Mouse (Mus musculus) megakaryocyte, embryonic 14.5 days (primary cell): ENCODE data around the gene Ubtf.

Experiments
- FLI1 ChIP-seq: IDR thresholded peaks from 2 replicates; pipeline ENCODE4 v1.6.1; 2012; ENCODE audit warnings: low read length, inconsistent platforms, mixed read lengths
- GATA1 ChIP-seq: IDR thresholded peaks from 3 replicates; pipeline ENCODE4 v1.6.1; 2012; ENCODE audit warnings: mixed read lengths, low read length, inconsistent platforms, borderline replicate concordance

- TF ChIP-seq GATA1 (no peak), FLI1 (no peak)
Measured at GRCm38 (mm10) chr11:102338561-102338960, 19.0 kb upstream of the Ubtf start.
